Mouse (Mus musculus) limb, embryonic 14.5 days (tissue): ENCODE data around the gene Timm13. TPM values are rescaled to one million over a fixed set of nuclear protein-coding genes. Genes with fewer than 3 reads are reported as not detected.

Source experiments
- ATAC-seq: fragments of 200-750 bp; cut with Nextera tagmentation; 2 replicates; pipeline ENCODE4 v1.8.0; 2017; ENCODE audit warnings: low read depth, moderate number of reproducible peaks, moderate TSS enrichment; ENCODE audit not compliant: low FRiP score
- DNase-seq: peaks from one replicate; pipeline ENCODE4 v3.0.0-alpha.2; 2015; ENCODE audit warnings: low spot score
- H3K27ac ChIP-seq: fragments of 300-500 bp; sonication (generic); replicated peaks from 2 replicates; pipeline ENCODE4 v1.5.1; 2014; ENCODE audit warnings: low read depth, mild to moderate bottlenecking, low read length, moderate library complexity, mixed read lengths
- H3K27me3 ChIP-seq: fragments of 300-500 bp; sonication (generic); 2 replicates; pipeline ENCODE4 v1.6.1; 2014; ENCODE audit warnings: low read length, mixed read lengths; ENCODE audit not compliant: control insufficient read depth, insufficient read depth
- H3K36me3 ChIP-seq: fragments of 300-500 bp; sonication (generic); 2 replicates; pipeline ENCODE4 v1.6.1; 2014; ENCODE audit warnings: mild to moderate bottlenecking, low read length, moderate library complexity, mixed read lengths; ENCODE audit not compliant: control insufficient read depth, insufficient read depth
- H3K4me1 ChIP-seq: fragments of 300-500 bp; sonication (generic); 2 replicates; pipeline ENCODE4 v1.6.1; 2014; ENCODE audit warnings: antibody characterized with exemption, low read length, mixed read lengths; ENCODE audit not compliant: control insufficient read depth, insufficient read depth
- H3K4me2 ChIP-seq: fragments of 300-500 bp; sonication (generic); replicated peaks from 2 replicates; pipeline ENCODE4 v1.6.1; 2014; ENCODE audit warnings: low read depth, mild to moderate bottlenecking, low read length, moderate library complexity; ENCODE audit not compliant: severe bottlenecking
- H3K4me3 ChIP-seq: fragments of 300-500 bp; sonication (generic); replicated peaks from 2 replicates; pipeline ENCODE4 v1.5.1; 2014; ENCODE audit warnings: low read length
- H3K9ac ChIP-seq: fragments of 300-500 bp; sonication (generic); 2 replicates; pipeline ENCODE4 v1.6.1; 2014; ENCODE audit warnings: mild to moderate bottlenecking, low read depth, low read length, moderate library complexity; ENCODE audit not compliant: severe bottlenecking
- H3K9me3 ChIP-seq: fragments of 300-500 bp; sonication (generic); 2 replicates; pipeline ENCODE4 v1.6.1; 2016; ENCODE audit warnings: low read length; ENCODE audit not compliant: control insufficient read depth
- POLR2A ChIP-seq: fragments of 200-500 bp; IDR thresholded peaks from 2 replicates; pipeline ENCODE4 v1.8.0; 2012; ENCODE audit warnings: inconsistent platforms, mild to moderate bottlenecking, moderate library complexity, borderline replicate concordance; ENCODE audit not compliant: insufficient read depth, insufficient read length; ENCODE audit errors: extremely low read depth
- WGBS: fragments of 180-500 bp; shearing (Covaris S2); extraction: QIAGEN DNeasy Blood & Tissue Kit; methylation state at CpG from one replicate; pipeline ENCODE4 v1.1.7; 2014; 5-methylcytosine and 5-hydroxymethylcytosine counted together
- polyA plus RNA-seq, 2 experiments: library from polyadenylated mRNA; depleted of rRNA in 1 of 2; stranded (reverse) in 1 of 2; unstranded in 1 of 2; fragments of >200 nt; fragmentation: Nextera tagmentation in 1 of 2; extraction: Ambion mirVana in 1 of 2; gene quantifications; 2 replicates each; pipeline versions ENCODE4 v1.2.1 to v1.2.3; 2012 to 2014

Gene Timm13
- polyA plus RNA-seq, 2 experiments = 229 to 335 TPM

- Histone ChIP-seq H3K9me3 (no peaks in the 10 kb centered on the region), H3K36me3 (no peaks in the 10 kb centered on the region), H3K27ac (peak overlapping the region; percentile 68), H3K4me1 (peaks cover 56% of the 10 kb centered on the region), H3K27me3 (no peaks in the 10 kb centered on the region), H3K4me3 (peak overlapping the region; percentile 37), H3K4me2 (peak overlapping the region; percentile 77), H3K9ac (peak overlapping the region; percentile 43; the same call in 1 of the 2 replicates)
- 30% methylated on average over 8 of the region's 8 CpGs for WGBS
- no peak for TF ChIP-seq POLR2A
- no peak; the same call in 1 of the 2 replicates for ATAC-seq
- peak; percentile 57 for DNase-seq
These were observed 39.7 kb upstream of the Timm13 start for GRCm38 (mm10) chr10:80940320-80940987.

GRCm38 (mm10) chr10:80939671-80940070 lies 38.9 kb upstream of the Timm13 start:
- H3K4me3 ChIP-seq = peak overlapping the region; percentile 37
- peak overlapping the region; percentile 77 for H3K4me2 ChIP-seq
- no peaks in the 10 kb centered on the region for H3K27me3 ChIP-seq
- H3K9me3 ChIP-seq = no peaks in the 10 kb centered on the region
- H3K36me3 ChIP-seq = no peaks in the 10 kb centered on the region
- ATAC-seq (peak; percentile 64; the same call in 1 of the 2 replicates), DNase-seq (peak; percentile 86)
- TF ChIP-seq POLR2A = 0 out of 2 replicates have a peak, but pooled peaks have one; percentile 16
- peak overlapping the region; percentile 43; the same call in 1 of the 2 replicates for H3K9ac ChIP-seq
- H3K4me1 ChIP-seq = peaks cover 62% of the 10 kb centered on the region
- H3K27ac ChIP-seq = peak overlapping the region; percentile 68
- WGBS = 2% methylated on average over 28 of the region's 28 CpGs

GRCm38 (mm10) chr10:80938831-80939550 lies 38.2 kb upstream of the Timm13 start:
- Histone ChIP-seq H3K4me3 (peak overlapping the region; percentile 37), H3K27me3 (no peaks in the 10 kb centered on the region), H3K9ac (no peak overlapping the region), H3K4me1 (peaks cover 64% of the 10 kb centered on the region), H3K9me3 (no peaks in the 10 kb centered on the region), H3K4me2 (peak overlapping the region; percentile 77), H3K36me3 (no peaks in the 10 kb centered on the region), H3K27ac (peak overlapping the region; percentile 68)
- no peak for TF ChIP-seq POLR2A
- WGBS = 8% methylated on average over 15 of the region's 15 CpGs
- peak; percentile 47; the same call in 1 of the 2 replicates for ATAC-seq
- DNase-seq = peak; percentile 41

- Histone ChIP-seq H3K4me3 (no peak overlapping the region), H3K4me2 (peak overlapping the region; percentile 24), H3K36me3 (no peaks in the 10 kb centered on the region), H3K9ac (no peak overlapping the region), H3K27ac (peak overlapping the region; percentile 83; the same call in 1 of the 2 replicates), H3K9me3 (no peaks in the 10 kb centered on the region), H3K27me3 (no peaks in the 10 kb centered on the region), H3K4me1 (peaks cover 78% of the 10 kb centered on the region)
- no peak for TF ChIP-seq POLR2A
- WGBS = 21% methylated on average over 8 of the region's 8 CpGs
- ATAC-seq (no peak), DNase-seq (peak; percentile 62)
These were observed 36.9 kb upstream of the Timm13 start for GRCm38 (mm10) chr10:80937646-80938045.

GRCm38 (mm10) chr10:80936810-80937164 lies 36.0 kb upstream of the Timm13 start:
- Histone ChIP-seq H3K27ac (peak overlapping the region; percentile 83; the same call in 1 of the 2 replicates), H3K9ac (peak overlapping the region; percentile 40), H3K36me3 (no peaks in the 10 kb centered on the region), H3K27me3 (peaks cover 5% of the 10 kb centered on the region; the same call in 1 of the 2 replicates), H3K4me3 (peak overlapping the region; percentile 36), H3K4me1 (peaks cover 86% of the 10 kb centered on the region), H3K9me3 (no peaks in the 10 kb centered on the region), H3K4me2 (peak overlapping the region; percentile 66)
- ATAC-seq = no peak
- no peak for TF ChIP-seq POLR2A
- DNase-seq = no peak
- 18% methylated on average over 6 of the region's 6 CpGs for WGBS
